Mouse (Mus musculus): Measurements from ENCODE around the gene Hdc. TPM values are rescaled to one million over a fixed set of nuclear protein-coding genes. Genes with fewer than 3 reads are reported as not detected.

Gene Hdc
- total RNA-seq, 2 experiments from 2014 or later, result 1.9 to 2.0 TPM

DNA sequence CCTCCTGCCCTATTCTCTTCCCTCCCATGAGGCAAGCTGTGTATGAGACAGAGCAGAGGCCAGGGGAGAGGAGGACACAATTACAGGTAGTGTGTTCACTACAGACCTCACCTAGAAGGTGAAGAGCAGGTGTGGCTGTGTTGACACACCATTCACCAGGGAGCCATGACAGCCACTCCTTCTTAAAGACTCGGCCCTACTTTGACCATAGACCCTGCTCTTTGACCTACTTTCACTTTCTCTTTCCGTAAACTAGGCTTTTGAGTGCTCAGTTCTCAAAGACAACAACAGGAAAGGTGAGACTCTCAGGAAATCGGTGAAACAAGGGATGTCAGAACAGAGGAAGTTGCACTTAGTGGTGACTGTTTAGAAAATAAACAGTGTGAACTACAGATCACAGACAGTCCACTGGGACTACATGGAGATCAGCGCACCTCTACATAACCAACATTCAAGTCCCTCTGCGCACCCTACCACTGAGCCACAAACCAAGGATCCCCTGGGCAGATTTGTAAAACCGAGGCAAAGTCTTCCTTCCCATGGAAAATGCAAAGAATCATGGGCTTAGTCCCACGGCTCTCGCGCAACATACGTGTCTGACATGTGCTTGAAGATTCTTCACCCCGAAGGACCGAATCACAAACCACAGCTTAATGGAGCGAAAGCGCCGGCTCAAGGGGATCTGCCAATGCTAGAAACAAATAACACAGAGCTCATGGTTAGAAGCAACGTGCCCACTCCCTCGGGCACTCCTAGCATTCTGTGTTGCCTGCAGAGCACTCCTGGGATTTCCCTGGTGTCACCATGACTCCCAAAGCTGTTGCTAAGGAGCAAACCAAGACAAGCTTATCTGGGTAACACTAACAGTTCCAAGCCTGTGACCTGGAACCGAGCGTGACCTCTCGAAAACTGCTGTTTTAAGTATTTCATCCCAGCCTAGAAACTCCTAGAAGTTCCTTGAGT, 21.5 kb downstream of the Hdc start:
- DNase-seq (ENCODE audit: extremely low spot score in 1 of 2, low spot score in 2 of 2), result no peak
- intact Hi-C loops (cut with DNase I), result loop anchor here (2.0 to 10.0 kb wide), 2 partner anchors 65 to 177 kb away; no protein-coding TSS in a partner anchor
- no peak overlapping the region for H3K4me3 ChIP-seq
- H3K27ac ChIP-seq, result no peak overlapping the region
- no peak for TF ChIP-seq CTCF (IDR thresholded peaks at IDR 0.05)

- H3K27ac ChIP-seq, result no peak overlapping the region
- H3K4me3 ChIP-seq, result no peak overlapping the region
- TF ChIP-seq CTCF (IDR thresholded peaks at IDR 0.05), result no peak; the same call in 1 of the 2 replicates
- intact Hi-C loops (cut with DNase I), result loop anchor here (10.0 kb wide), 1 partner anchor 178 kb away; no protein-coding TSS in a partner anchor
- DNase-seq (ENCODE audit: extremely low spot score in 1 of 2, low spot score in 2 of 2), result no peak
Observed at GRCm38 (mm10) chr2:126596347-126597072, 22.6 kb downstream of the Hdc start.

DNA sequence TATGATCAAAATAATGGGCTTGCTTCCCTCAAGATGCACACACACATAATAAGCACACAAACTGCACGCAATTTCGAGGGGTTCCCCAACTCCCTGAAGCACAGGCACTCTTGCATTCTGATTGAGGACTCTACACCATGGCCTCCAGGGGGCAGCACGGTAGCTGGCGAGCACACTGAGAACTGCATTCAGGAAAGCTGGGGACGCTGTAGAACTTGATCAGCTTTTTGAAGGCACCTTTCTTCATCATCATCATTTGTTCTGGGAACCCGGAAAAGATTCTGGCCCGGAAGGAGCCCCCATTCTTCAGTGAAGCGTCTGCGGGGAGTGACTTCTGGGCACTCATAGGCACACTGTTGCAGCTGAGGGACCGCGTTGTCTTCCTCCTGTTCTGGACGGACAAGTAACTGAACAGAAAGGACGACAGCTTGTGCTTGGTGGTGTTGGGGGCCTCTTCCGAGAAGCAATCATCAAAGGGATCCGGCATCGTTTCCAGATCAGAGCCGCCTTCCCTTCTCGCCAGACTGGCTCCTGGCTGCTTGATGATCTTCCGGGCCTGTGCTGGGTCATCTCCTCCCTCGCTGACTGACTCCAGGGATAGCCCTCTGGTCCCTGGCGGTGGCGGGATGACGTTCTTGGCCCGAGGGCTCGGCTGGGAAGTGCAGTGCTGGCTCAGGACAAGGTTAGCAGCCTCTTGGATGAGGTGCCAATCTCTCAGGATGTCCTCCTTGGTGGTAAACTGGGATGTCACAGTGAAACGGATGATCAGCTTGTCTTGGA, 25.1 kb downstream of the Hdc start:
- peak; percentile 91 for TF ChIP-seq CTCF (IDR thresholded peaks at IDR 0.05)
- Histone ChIP-seq H3K27ac (no peak overlapping the region), H3K4me3 (peak overlapping the region; percentile 26; the same call in 1 of the 2 replicates)
- intact Hi-C loops (cut with DNase I), result loop anchor here (5.0 to 10.0 kb wide), 2 partner anchors 181 to 413 kb away; partner anchors contain the start of gene Ap4e1
- DNase-seq (ENCODE audit: extremely low spot score in 1 of 2, low spot score in 2 of 2), result peak; percentile 57 to 65

DNA sequence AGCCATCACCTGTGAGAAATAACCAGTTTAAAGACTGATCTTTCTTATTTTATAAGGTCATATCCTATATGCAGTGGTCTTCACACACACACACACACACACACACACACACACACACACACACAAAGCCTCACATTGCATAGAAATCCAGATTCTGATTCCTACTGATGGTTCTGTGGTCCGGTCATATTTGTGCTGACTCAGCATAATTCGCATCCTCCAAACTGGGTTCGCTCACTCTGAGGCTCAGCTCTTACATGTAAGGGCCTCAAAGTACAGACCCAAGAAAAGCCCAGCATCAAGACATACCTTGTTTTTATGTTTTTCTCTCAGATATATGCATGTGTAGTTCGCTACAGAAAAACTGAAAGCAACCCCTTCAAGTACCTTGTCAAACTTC, 27.8 kb downstream of the Hdc start:
- intact Hi-C loops (cut with DNase I), result loop anchor here (5.0 to 10.0 kb wide), 2 partner anchors 183 to 416 kb away; partner anchors contain the start of gene Ap4e1
- TF ChIP-seq CTCF (IDR thresholded peaks at IDR 0.05), result no peak

GRCm38 (mm10) chr2:126587468-126587867, 31.6 kb downstream of the Hdc start:
- intact Hi-C loops (cut with DNase I), result no loop called here
- H3K27ac ChIP-seq, result no peak overlapping the region
- no peak for DNase-seq (ENCODE audit: extremely low spot score in 1 of 2, low spot score in 2 of 2)
- H3K4me3 ChIP-seq, result no peak overlapping the region
- no peak for TF ChIP-seq CTCF (IDR thresholded peaks at IDR 0.05)

More for the DNA sequence above, 27.8 kb downstream of the Hdc start:
- Histone ChIP-seq H3K27ac (no peak overlapping the region), H3K4me3 (no peak overlapping the region)
- DNase-seq (ENCODE audit: extremely low spot score in 1 of 2, low spot score in 2 of 2), result no peak

DNA sequence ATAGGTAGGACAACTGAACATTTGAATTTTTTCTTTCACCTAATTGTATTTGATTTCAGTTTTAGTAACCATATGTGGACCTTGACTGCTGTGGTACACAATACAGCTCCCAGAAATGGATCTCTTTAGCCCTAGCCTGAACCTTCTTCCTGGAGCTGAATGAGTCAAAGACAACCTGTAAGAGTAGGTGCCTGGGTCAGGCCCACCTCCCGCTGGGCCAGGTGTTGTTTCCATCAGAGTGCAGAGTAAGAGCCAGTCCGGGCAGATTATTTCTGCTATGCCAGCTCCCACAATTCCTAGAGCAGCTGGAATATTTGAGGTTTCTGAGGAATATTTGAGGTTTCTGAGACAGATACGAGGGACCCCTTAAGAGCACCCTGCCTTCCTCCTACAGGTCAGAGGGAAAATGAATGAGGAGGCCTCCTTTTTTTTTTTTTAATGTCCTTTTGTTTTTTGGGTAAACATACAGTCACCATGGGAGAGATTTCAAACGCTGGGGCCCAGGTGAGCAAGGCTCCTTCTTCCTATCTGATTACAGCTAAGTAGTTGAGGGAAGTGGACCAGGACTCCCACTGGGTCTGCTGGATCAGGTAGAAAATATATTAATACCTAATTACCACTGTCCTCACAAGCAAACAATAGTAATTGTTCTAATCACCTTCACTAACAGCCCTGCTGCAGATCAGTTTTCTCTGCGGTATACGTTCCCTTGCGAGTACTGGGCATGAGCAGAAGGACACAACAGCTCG, 34.3 kb downstream of the Hdc start:
- intact Hi-C loops (cut with DNase I), result no loop called here
- H3K4me3 ChIP-seq, result no peak overlapping the region
- TF ChIP-seq CTCF (IDR thresholded peaks at IDR 0.05), result no peak
- H3K27ac ChIP-seq, result no peak overlapping the region
- no peak for DNase-seq (ENCODE audit: extremely low spot score in 1 of 2, low spot score in 2 of 2)

DNA sequence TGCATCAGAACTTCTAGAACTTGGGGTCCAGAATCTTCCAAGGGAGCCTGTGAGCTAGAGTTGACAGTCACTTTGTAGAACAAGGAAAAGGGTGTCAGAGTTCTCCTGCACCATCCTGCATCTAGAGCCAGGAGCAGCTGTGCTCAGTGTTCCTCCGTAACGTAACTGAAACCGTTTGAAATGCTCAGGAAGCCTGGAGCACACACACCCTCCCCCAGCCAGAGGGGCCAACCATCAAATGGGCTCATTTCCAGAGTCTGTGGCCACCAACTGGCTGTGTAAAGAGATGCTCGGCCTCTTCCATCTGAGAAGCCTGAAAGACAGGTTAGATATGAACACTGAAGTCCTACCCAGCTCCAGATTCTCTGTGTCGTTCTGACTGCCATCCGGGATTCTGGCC, 35.1 kb downstream of the Hdc start:
- no peak for DNase-seq (ENCODE audit: extremely low spot score in 1 of 2, low spot score in 2 of 2)
- intact Hi-C loops (cut with DNase I), result no loop called here
- Histone ChIP-seq H3K4me3 (no peak overlapping the region), H3K27ac (no peak overlapping the region)
- no peak for TF ChIP-seq CTCF (IDR thresholded peaks at IDR 0.05)

DNA sequence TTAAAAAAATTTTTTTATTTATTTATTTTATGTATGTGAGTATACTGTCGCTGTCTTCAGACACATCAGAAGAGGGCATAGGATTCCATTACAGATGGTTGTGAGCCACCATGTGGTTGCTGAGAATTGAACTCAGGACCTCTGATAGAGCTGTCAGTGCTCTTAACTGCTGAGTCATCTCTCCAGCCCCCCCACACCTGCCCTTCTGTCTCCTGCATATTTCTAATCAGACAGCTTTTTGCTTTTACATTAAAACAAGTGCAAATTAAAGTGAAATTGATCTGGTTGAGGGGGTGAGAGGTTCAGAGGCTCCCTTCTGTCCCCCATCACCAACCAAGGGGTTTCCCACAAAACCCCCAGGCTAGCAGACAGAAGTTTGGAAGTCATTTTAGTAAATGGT, 39.8 kb downstream of the Hdc start:
- no peak overlapping the region for H3K4me3 ChIP-seq
- TF ChIP-seq CTCF (IDR thresholded peaks at IDR 0.05), result no peak
- no peak for DNase-seq (ENCODE audit: extremely low spot score in 1 of 2, low spot score in 2 of 2)
- intact Hi-C loops (cut with DNase I), result no loop called here
- no peak overlapping the region for H3K27ac ChIP-seq

GRCm38 (mm10) chr2:126577362-126577761, 41.7 kb downstream of the Hdc start:
- H3K4me3 ChIP-seq, result no peak overlapping the region
- TF ChIP-seq CTCF (IDR thresholded peaks at IDR 0.05), result no peak
- H3K27ac ChIP-seq, result no peak overlapping the region
- intact Hi-C loops (cut with DNase I), result no loop called here
- no peak for DNase-seq (ENCODE audit: extremely low spot score in 1 of 2, low spot score in 2 of 2)

GRCm38 (mm10) chr2:126575391-126576176, 43.5 kb downstream of the Hdc start:
- intact Hi-C loops (cut with DNase I), result no loop called here
- no peak overlapping the region for H3K27ac ChIP-seq
- DNase-seq (ENCODE audit: extremely low spot score in 1 of 2, low spot score in 2 of 2), result no peak
- TF ChIP-seq CTCF (IDR thresholded peaks at IDR 0.05), result no peak
- no peak overlapping the region for H3K4me3 ChIP-seq
